Mouse (Mus musculus): ENCODE data around the gene Aspdh. TPM values are rescaled to one million over a fixed set of nuclear protein-coding genes. Genes with fewer than 3 reads are reported as not detected.
A peak's percentile ranks its signal among the peaks of the same experiment; 100 is the strongest.

Gene Aspdh
- polyA plus RNA-seq, 1 experiment from 2014 or later, result 5.3 TPM

GRCm38 (mm10) chr7:44468644-44469285, 3.6 kb downstream of the Aspdh start:
- Histone ChIP-seq H3K4me3 (ENCODE audit: low read depth, low read length) (peak overlapping the region; percentile 40), H3K4me1 (ENCODE audit: control insufficient read depth, insufficient read depth, low read length) (peaks cover 25% of the 10 kb centered on the region), H3K9ac (ENCODE audit: low read length) (peak overlapping the region; percentile 54), H3K9me3 (replicated peaks; ENCODE audit: control insufficient read depth, low read length) (no peaks in the 10 kb centered on the region), H3K27me3 (replicated peaks; ENCODE audit: control insufficient read depth, insufficient read depth, low read length) (no peaks in the 10 kb centered on the region), H3K4me2 (ENCODE audit: low read length) (peak overlapping the region; percentile 56), H3K36me3 (ENCODE audit: control insufficient read depth, insufficient read depth, low read length) (peaks cover 4% of the 10 kb centered on the region), H3K27ac (ENCODE audit: low read depth, low read length) (peak overlapping the region; percentile 81)
- WGBS, result 51% methylated on average over 15 of the region's 15 CpGs
- no peak for ATAC-seq
- DNase-seq (ENCODE audit: low spot score), result no peak

GRCm38 (mm10) chr7:44469677-44470675, 4.8 kb downstream of the Aspdh start:
- H3K36me3 ChIP-seq (ENCODE audit: control insufficient read depth, insufficient read depth, low read length), result no peaks in the 10 kb centered on the region
- DNase-seq (ENCODE audit: low spot score) (no peak), ATAC-seq (no peak)
- peaks cover 23% of the 10 kb centered on the region for H3K4me1 ChIP-seq (ENCODE audit: control insufficient read depth, insufficient read depth, low read length)
- no peaks in the 10 kb centered on the region for H3K27me3 ChIP-seq (replicated peaks; ENCODE audit: control insufficient read depth, insufficient read depth, low read length)
- no peak overlapping the region for H3K4me3 ChIP-seq (ENCODE audit: low read depth, low read length)
- H3K9ac ChIP-seq (ENCODE audit: low read length), result peak overlapping the region; percentile 13; the same call in 1 of the 2 replicates
- no peaks in the 10 kb centered on the region for H3K9me3 ChIP-seq (replicated peaks; ENCODE audit: control insufficient read depth, low read length)
- H3K4me2 ChIP-seq (ENCODE audit: low read length), result no peak overlapping the region
- H3K27ac ChIP-seq (ENCODE audit: low read depth, low read length), result peak overlapping the region; percentile 81; the same call in 1 of the 2 replicates
- WGBS, result 92% methylated on average over 16 of the region's 16 CpGs

GRCm38 (mm10) chr7:44470696-44471612, 5.8 kb downstream of the Aspdh start:
- no peak for DNase-seq (ENCODE audit: low spot score)
- Histone ChIP-seq H3K4me1 (ENCODE audit: control insufficient read depth, insufficient read depth, low read length) (peaks cover 25% of the 10 kb centered on the region), H3K9ac (ENCODE audit: low read length) (no peak overlapping the region), H3K4me3 (ENCODE audit: low read depth, low read length) (no peak overlapping the region), H3K36me3 (ENCODE audit: control insufficient read depth, insufficient read depth, low read length) (no peaks in the 10 kb centered on the region), H3K4me2 (ENCODE audit: low read length) (no peak overlapping the region), H3K27me3 (replicated peaks; ENCODE audit: control insufficient read depth, insufficient read depth, low read length) (no peaks in the 10 kb centered on the region), H3K27ac (ENCODE audit: low read depth, low read length) (no peak overlapping the region), H3K9me3 (replicated peaks; ENCODE audit: control insufficient read depth, low read length) (no peaks in the 10 kb centered on the region)
- 87% methylated on average over 16 of the region's 16 CpGs for WGBS
- no peak for ATAC-seq

GRCm38 (mm10) chr7:44471880-44472557, 6.8 kb downstream of the Aspdh start:
- Histone ChIP-seq H3K27me3 (replicated peaks; ENCODE audit: control insufficient read depth, insufficient read depth, low read length) (0 out of 2 replicates have a peak, but pooled peaks cover 1% of the 10 kb centered on the region), H3K4me1 (ENCODE audit: control insufficient read depth, insufficient read depth, low read length) (peaks cover 25% of the 10 kb centered on the region)
- no peak for DNase-seq (ENCODE audit: low spot score)

GRCm38 (mm10) chr7:44472558-44472885, 7.3 kb downstream of the Aspdh start:
- Histone ChIP-seq H3K4me3 (ENCODE audit: low read depth, low read length) (no peak overlapping the region), H3K4me1 (ENCODE audit: control insufficient read depth, insufficient read depth, low read length) (peaks cover 25% of the 10 kb centered on the region), H3K36me3 (ENCODE audit: control insufficient read depth, insufficient read depth, low read length) (no peaks in the 10 kb centered on the region), H3K9ac (ENCODE audit: low read length) (no peak overlapping the region), H3K4me2 (ENCODE audit: low read length) (no peak overlapping the region), H3K27ac (ENCODE audit: low read depth, low read length) (no peak overlapping the region), H3K27me3 (replicated peaks; ENCODE audit: control insufficient read depth, insufficient read depth, low read length) (0 out of 2 replicates have a peak, but pooled peaks cover 5% of the 10 kb centered on the region), H3K9me3 (replicated peaks; ENCODE audit: control insufficient read depth, low read length) (no peaks in the 10 kb centered on the region)
- no peak for ATAC-seq
- no peak for DNase-seq (ENCODE audit: low spot score)
- 6% methylated on average over 1 of the region's 1 CpGs for WGBS

More at GRCm38 (mm10) chr7:44471880-44472557, 6.8 kb downstream of the Aspdh start:
- H3K4me2 ChIP-seq (ENCODE audit: low read length), result no peak overlapping the region
- no peak for ATAC-seq
- no peaks in the 10 kb centered on the region for H3K36me3 ChIP-seq (ENCODE audit: control insufficient read depth, insufficient read depth, low read length)
- H3K27ac ChIP-seq (ENCODE audit: low read depth, low read length), result no peak overlapping the region
- H3K9me3 ChIP-seq (replicated peaks; ENCODE audit: control insufficient read depth, low read length), result no peaks in the 10 kb centered on the region
- 44% methylated on average over 6 of the region's 6 CpGs for WGBS
- H3K4me3 ChIP-seq (ENCODE audit: low read depth, low read length), result no peak overlapping the region
- no peak overlapping the region for H3K9ac ChIP-seq (ENCODE audit: low read length)

GRCm38 (mm10) chr7:44472961-44473646, 7.9 kb downstream of the Aspdh start:
- no peak overlapping the region for H3K27ac ChIP-seq (ENCODE audit: low read depth, low read length)
- H3K9me3 ChIP-seq (replicated peaks; ENCODE audit: control insufficient read depth, low read length), result no peaks in the 10 kb centered on the region
- DNase-seq (ENCODE audit: low spot score) (no peak), ATAC-seq (no peak)
- no peak overlapping the region for H3K9ac ChIP-seq (ENCODE audit: low read length)
- peaks cover 25% of the 10 kb centered on the region for H3K4me1 ChIP-seq (ENCODE audit: control insufficient read depth, insufficient read depth, low read length)
- no peaks in the 10 kb centered on the region for H3K36me3 ChIP-seq (ENCODE audit: control insufficient read depth, insufficient read depth, low read length)
- WGBS, result 70% methylated on average over 9 of the region's 9 CpGs
- no peak overlapping the region for H3K4me2 ChIP-seq (ENCODE audit: low read length)
- H3K4me3 ChIP-seq (ENCODE audit: low read depth, low read length), result no peak overlapping the region
- H3K27me3 ChIP-seq (replicated peaks; ENCODE audit: control insufficient read depth, insufficient read depth, low read length), result 0 out of 2 replicates have a peak, but pooled peaks cover 5% of the 10 kb centered on the region

GRCm38 (mm10) chr7:44474419-44474818, 9.2 kb downstream of the Aspdh start:
- no peak overlapping the region for H3K4me3 ChIP-seq (ENCODE audit: low read depth, low read length)
- DNase-seq (ENCODE audit: low spot score), result peak; percentile 65
- no peak overlapping the region for H3K4me2 ChIP-seq (ENCODE audit: low read length)
- H3K36me3 ChIP-seq (ENCODE audit: control insufficient read depth, insufficient read depth, low read length), result no peaks in the 10 kb centered on the region
- peaks cover 16% of the 10 kb centered on the region for H3K4me1 ChIP-seq (ENCODE audit: control insufficient read depth, insufficient read depth, low read length)
- peak; percentile 64 for ATAC-seq
- WGBS, result 12% methylated on average over 4 of the region's 4 CpGs
- H3K27me3 ChIP-seq (replicated peaks; ENCODE audit: control insufficient read depth, insufficient read depth, low read length), result 0 out of 2 replicates have a peak, but pooled peaks cover 5% of the 10 kb centered on the region
- no peak overlapping the region; the same call in none of the 2 replicates for H3K9ac ChIP-seq (ENCODE audit: low read length)
- peak overlapping the region; percentile 44 for H3K27ac ChIP-seq (ENCODE audit: low read depth, low read length)
- no peaks in the 10 kb centered on the region for H3K9me3 ChIP-seq (replicated peaks; ENCODE audit: control insufficient read depth, low read length)
